ENCODE assay signal across 8 mouse cellular contexts in genomic region chrX:93831561-93832336, GRCm38 (mm10). TPM values are rescaled to one million over a fixed set of nuclear protein-coding genes. Genes with fewer than 3 reads are reported as not detected.
A peak's percentile ranks its signal among the peaks of the same experiment; 100 is the strongest.
DNase-seq lines count a peak whose midpoint lies in the region; ATAC-seq lines count a peak whose summit lies in the region.

Pdk3 (minus strand) TSS chrX:93832201.

- H3K4me2 ChIP-seq in intestine, embryonic 14.5 days (ENCODE audit: low read length) = peak within 1 kb of the TSS; percentile 50

- 18% methylated on average over 51 of the region's 68 CpGs for WGBS in intestine, embryonic 14.5 days

- peak; percentile 83 to 87 for DNase-seq in adrenal gland, adult (ENCODE audit: inconsistent age in 2 of 2, low spot score in 1 of 2)
- peak; percentile 86 for DNase-seq in embryo, embryonic 10.5 days (ENCODE audit: low spot score)
- peak; percentile 58 for DNase-seq in gastrocnemius, postnatal 14 days
- DNase-seq in intestine, embryonic 14.5 days (ENCODE audit: low spot score) = peak; percentile 79
- peak; percentile 77 to 84 for DNase-seq in left cerebral cortex, postnatal 14 days (ENCODE audit: low spot score in 2 of 2)
- DNase-seq in mesoderm, embryonic 11.5 days (ENCODE audit: low read depth, low spot score) = peak; percentile 89
- DNase-seq in right cerebral cortex, postnatal 36 days (ENCODE audit: low spot score in 2 of 2) = peak; percentile 72 to 78
- peak; percentile 72 for DNase-seq in yolk sac, embryonic 10.5 days (ENCODE audit: low spot score)

- intact Hi-C loops in gastrocnemius, postnatal 14 days (cut with DNase I; ENCODE audit: low total_unique reads) = no loop called here
- intact Hi-C loops in left cerebral cortex, postnatal 14 days (cut with DNase I) = no loop called here

- H3K9me3 ChIP-seq in intestine, embryonic 14.5 days (ENCODE audit: control insufficient read depth, low read length) = no peaks in the 10 kb centered on the region

- peak; percentile 97 for ATAC-seq in intestine, embryonic 14.5 days (replicated peaks; ENCODE audit: low FRiP score, low TSS enrichment, low read depth)

- no peaks in the 10 kb centered on the region for H3K27me3 ChIP-seq in intestine, embryonic 14.5 days (replicated peaks; ENCODE audit: control insufficient read depth, insufficient read depth, low read length)

- H3K9ac ChIP-seq in intestine, embryonic 14.5 days (ENCODE audit: low read length) = peak within 1 kb of the TSS; percentile 66

- H3K4me1 ChIP-seq in intestine, embryonic 14.5 days (replicated peaks; ENCODE audit: control insufficient read depth, insufficient read depth, low read length) = no peaks in the 10 kb centered on the region; the same call in 1 of the 2 replicates

- H3K27ac ChIP-seq in intestine, embryonic 14.5 days (ENCODE audit: low read depth) = peak within 1 kb of the TSS; percentile 85

- peak within 1 kb of the TSS; percentile 53 for H3K4me3 ChIP-seq in intestine, embryonic 14.5 days (ENCODE audit: low read depth, low read length)

- H3K36me3 ChIP-seq in intestine, embryonic 14.5 days (ENCODE audit: control insufficient read depth, insufficient read depth, low read length) = no peaks in the 10 kb centered on the region

RNA-seq across cellular contexts. Expression of gene Pdk3, which starts in this region (rescaled TPM):
- 1 to 10 TPM; 4.3 to 5.2 TPM for total RNA-seq in gastrocnemius, postnatal 14 days (2021)
- polyA plus RNA-seq in intestine, embryonic 14.5 days (2014; fragmentation: Nextera tagmentation; extraction: Ambion mirVana) = 56.7 and 56.8 TPM in 2 replicates
- 10 to 100 TPM; 34.0 to 34.6 TPM for total RNA-seq in left cerebral cortex, postnatal 14 days (2021)

Comparison
In these comparisons a context has a peak if more than half of its experiments do, and no peak if none do; other contexts are left out.
1. Peak in every context shown above with its lines: DNase-seq, ATAC-seq, H3K4me3 ChIP-seq and H3K27ac ChIP-seq.
2. RNA of gene Pdk3 (total RNA-seq): 34.0 to 34.6 TPM in left cerebral cortex, postnatal 14 days; 4.3 to 5.2 TPM in gastrocnemius, postnatal 14 days; every median in the first group is over 4 times any median in the second.